Mouse (Mus musculus) adrenal gland, adult 2 months (tissue): ENCODE results near the gene Gadd45gip1. TPM values are rescaled to one million over a fixed set of nuclear protein-coding genes. Genes with fewer than 3 reads are reported as not detected.
A peak's percentile ranks its signal among the peaks of the same experiment; 100 is the strongest.

ENCODE experiments used
- DNase-seq: peaks from one replicate; pipeline ENCODE4 v3.0.0; 2021
- polyA plus RNA-seq: library from polyadenylated mRNA; depleted of rRNA; stranded (reverse); fragments of >200 nt; gene quantifications from 2 replicates; pipeline ENCODE4 v1.2.3, GENCODE M21; 2012
- total RNA-seq, 2 experiments: library from RNA; stranded (reverse); gene quantifications; 2 replicates each; pipeline ENCODE4 v1.2.3; 2021

Gene Gadd45gip1
- total and polyA plus RNA-seq, 3 experiments: 72.6 to 141 (median 74.9) TPM

GRCm38 (mm10) chr8:84832034-84832717, 854 bp downstream of the Gadd45gip1 start:
- DNase-seq: peak; percentile 91

- no peak for DNase-seq
Observed at GRCm38 (mm10) chr8:84832759-84833742, 1.7 kb downstream of the Gadd45gip1 start.

DNA sequence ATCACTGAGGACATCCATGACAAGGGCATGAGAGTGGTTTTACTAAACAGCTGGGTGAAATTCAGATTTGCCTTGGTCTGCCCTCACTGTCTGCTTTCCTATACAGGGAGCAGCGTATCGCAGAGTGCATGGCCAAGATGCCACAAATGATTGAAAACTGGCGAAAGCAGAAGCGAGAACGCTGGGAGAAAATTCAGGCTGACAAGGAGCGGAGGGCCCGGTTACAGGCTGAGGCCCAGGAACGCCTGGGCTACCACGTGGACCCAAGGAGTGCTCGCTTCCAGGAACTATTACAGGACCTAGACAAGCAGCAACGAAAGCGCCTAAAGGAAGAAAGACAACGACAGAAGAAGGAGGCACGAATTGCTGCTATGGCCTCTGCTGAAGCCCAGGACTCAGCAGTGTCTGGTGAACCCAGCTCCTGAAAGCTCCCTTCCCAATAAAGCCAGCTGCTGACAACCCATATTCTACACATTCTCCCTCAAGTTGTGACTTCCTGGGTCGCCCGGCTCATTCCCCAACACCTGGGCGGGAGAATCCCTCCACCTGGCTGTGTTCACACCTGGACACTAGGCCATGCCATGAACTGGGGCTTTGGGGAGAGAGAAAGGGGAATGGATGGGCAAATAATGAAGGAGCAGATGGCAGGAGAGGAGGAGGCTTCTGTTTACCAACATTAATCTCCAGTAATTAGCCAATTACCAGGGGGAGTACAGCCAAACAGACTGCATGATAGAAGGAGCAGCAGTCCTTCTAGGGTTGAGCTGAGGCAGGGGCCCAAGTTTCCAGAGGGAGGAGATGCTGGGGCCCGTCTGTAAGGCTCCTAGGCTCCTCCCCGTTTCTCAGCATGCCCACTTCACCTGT, 2.9 kb downstream of the Gadd45gip1 start:
- DNase-seq: no peak

DNA sequence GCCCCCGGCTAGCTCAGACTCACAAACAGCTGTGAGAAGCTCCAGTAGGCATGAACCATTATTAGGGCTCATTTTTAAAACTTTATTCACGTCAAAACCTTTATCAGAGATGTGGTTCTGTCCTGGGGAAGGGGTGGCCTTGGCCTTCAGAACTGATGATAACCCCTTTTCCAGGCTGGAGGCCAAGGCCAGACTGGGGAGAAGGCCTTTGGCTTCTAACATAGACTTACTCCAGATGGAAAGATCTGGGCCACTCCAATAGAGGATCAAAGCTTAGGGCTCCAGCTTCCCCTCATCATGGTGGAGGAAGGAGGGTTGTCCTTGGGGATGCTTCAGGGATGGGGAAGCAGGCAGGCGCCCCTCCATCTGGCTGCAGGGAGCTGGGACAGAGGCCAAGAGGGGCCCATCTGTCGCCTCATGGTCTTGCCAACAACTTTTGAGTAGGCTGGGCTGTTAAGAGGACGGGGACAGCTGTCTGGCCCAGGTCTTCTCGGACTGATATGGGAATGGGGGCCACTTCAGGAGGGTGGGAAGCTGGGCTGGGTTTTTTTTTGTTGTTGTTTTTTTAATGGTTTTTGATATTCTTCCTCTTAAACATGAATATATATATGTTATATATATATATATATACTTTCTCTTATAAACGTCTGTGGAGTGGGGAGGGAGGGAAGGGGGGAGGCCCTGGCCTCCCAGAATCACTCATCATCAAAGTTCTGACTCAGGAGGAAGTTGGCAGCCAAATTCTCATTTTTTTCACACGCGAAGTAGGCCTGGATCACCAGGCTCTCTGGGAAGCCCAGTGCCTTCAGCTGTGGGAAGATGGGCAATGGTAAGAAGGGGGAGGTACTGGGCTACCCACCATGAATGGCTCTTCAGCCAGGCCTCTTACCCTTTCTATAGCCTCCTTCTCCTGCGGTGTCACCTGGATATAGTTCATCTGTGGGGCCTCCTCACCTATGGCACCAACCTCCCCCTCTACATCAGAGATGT, 3.8 kb downstream of the Gadd45gip1 start:
- DNase-seq: peak; percentile 84

GRCm38 (mm10) chr8:84837149-84837911, 6.0 kb downstream of the Gadd45gip1 start:
- DNase-seq: no peak

DNA sequence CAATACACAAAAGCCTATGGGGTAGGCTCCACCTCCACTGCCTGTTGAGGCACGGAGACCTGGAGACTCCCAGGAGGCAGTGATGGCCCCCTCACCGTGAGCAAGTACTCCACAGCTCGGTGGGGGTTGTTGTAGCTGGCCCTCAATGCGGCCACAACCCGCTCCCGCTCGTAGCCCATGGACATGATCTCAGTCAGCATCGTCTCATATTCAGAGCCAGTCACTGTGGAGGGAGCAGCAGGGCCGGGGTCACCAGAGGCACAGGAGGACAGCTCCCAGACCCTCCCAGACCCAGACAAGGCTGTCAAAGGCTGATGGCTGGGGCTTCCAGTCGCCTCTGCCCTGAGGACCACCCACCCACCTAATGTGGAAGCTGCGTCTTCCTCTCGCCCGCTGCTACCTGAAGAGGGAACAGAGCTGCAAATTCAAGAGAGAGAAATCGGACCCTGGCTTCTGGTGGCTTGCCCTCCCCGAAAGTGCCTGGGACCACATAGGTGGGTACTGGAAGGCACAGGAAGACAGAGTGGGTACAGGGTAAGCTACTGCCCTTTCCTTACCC, 6.7 kb downstream of the Gadd45gip1 start:
- no peak for DNase-seq

DNA sequence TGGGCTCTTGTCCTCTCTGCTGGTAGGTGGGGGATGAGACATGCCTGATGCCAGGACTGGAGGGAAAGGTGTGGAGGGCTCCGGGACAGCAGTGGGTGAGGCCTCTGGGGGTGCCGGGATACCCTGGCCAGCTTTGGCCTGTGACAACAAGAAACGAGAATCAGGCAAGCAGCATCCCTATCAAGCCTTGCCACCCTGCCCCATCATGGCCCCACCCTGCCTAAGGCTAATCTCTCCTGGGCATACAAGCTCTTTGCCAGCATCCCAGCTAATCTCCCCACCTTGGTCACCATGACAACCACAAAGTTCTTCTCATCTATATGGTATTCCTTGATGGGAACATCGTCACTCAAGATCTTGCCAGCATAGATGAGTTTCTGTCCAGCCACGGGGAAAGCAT, 7.2 kb downstream of the Gadd45gip1 start:
- DNase-seq: no peak

- no peak for DNase-seq
Observed at GRCm38 (mm10) chr8:84839411-84839810, 8.1 kb downstream of the Gadd45gip1 start.

GRCm38 (mm10) chr8:84839875-84840247, 8.5 kb downstream of the Gadd45gip1 start:
- DNase-seq: no peak

DNA sequence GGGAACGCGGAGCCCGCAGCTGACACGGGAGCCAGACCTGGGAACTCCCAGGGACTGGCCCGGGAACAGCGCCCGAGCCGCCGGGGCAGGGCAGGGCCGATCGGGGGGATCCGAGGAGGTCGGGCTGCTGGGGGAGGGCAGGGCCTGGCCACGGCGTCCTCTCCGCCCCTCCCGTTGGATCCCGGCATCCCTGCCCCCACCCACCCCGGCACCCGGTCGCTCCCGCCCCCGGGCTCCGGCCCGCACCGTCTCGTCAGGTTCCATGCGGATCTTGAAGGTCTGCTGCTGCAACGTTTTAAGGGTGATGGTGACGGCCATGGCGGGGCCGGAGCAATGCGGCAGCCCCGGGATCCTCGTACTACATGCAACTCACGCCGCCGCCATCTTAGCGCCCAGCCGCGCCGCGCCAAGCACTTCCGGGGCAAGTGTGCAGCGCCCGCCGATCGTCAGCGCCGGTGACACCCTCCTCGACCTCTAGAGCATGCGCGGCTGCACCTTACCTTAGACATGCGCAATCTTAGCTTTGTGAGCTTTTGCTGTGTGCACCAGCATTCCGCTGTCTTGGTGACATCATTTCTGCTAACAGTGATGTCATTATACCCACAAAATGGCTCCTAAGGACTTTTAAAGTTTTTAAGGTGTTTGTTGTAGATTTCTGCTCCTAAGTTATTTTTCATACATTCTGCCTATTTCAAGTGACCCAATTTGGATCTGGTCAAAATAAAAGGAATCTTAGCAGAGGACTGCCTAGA, 9.1 kb downstream of the Gadd45gip1 start, which contains the start of gene Rad23a:
Rad23a (minus strand) TSS at position 418 of the 752 bp plus-strand sequence.
- peak; percentile 94 for DNase-seq

DNA sequence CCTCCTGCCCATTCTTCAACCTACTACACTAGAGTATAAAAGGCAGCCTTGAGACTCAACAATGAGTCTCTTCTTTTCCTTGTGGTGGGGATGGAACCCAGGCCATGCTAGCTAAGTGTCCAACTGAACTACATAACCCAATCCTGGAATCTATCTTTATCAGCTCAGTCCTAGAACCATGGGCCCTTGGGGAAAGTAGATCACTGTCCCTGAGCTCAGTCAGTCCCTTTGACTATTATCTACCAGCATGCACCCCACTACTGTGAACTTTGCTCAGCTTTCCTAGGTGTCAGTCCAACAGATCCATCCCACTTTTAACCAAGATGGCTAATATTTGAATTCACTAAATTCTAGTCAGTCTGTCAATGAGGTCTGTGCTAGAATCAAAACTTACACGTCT, 10.2 kb downstream of the Gadd45gip1 start:
- DNase-seq: no peak

GRCm38 (mm10) chr8:84844397-84845070, 13.2 kb downstream of the Gadd45gip1 start:
- no peak for DNase-seq

DNA sequence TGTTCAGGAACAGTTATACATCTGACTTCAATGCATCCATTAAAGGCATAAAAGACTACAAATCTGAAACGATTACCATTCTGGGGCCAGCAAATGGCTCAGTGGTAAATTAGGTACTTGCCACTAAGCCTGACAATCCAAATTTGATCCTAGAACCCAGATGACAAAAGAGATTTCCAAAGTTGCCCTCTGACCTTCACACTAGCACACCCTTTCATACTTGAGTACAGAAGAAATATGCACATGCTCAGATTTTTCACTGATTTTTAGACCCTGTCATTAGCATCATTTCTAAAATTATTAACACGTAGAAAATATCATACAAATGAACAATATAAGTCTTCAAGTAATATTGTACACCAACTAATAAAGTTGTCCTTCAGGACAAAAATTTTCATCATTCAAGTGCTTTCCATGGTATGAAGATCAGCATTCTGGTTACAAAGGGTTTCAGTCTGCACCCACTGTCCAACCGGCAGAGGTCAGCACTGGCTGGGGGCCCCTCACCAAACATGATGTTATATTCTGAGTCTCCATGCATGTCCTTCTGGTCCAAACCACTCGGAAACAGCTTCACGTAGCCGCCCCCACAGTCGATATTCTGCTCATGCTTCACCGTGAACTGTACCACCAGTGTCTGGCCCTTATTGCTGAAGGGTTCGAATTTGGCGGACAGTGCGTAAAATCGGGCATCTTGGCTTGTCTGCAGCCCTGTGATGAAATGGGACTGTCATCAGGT, 14.2 kb downstream of the Gadd45gip1 start:
- DNase-seq: peak; percentile 47

- no peak for DNase-seq
Observed at GRCm38 (mm10) chr8:84846094-84846721, 14.9 kb downstream of the Gadd45gip1 start.

DNA sequence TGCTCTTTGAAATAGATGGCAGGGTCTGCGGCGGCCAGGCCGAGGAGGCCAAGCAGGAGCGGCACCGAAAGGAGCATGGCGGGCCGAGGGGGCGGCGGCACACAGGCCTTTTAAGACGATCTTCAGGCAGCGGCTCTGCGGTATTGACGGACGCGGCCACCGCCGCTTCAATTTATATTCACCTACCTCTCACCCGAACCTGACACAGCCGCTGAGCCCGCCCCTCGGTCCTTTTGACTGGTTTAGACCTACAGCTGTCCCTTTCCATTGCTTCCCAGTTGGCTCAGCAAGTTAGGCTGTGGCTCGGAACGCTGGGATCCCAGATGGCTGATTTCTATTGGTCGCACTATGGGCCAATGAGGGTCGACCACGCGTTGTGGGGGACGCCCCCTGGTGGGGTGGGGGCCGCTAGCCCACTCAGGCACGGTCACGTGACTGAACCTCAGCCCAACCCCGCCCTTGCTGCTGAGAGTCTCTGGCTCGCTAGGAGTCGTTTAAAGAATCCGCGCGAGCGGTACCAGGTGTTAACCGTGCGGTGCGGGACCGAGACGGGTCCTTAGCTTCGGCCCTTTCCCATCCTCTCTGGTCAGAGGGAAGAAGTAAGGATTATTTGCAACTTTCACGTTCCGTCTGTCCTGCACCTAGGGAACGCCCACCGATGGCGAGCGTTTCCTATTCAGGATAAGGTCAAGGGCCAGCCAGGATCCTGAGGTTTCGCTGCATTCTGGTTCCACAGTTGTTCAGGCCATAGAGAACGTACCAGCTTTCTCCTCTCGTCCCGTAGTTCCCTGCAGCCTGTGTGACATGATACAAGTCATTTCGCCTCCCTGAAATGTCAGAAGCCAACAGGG, 15.6 kb downstream of the Gadd45gip1 start, which contains the start of gene Calr:
Calr (minus strand) TSS at position 213 of the 851 bp plus-strand sequence.
- peak; percentile 100 for DNase-seq
